ENCODE assay signal across 13 mouse cellular contexts in the genomic region with DNA sequence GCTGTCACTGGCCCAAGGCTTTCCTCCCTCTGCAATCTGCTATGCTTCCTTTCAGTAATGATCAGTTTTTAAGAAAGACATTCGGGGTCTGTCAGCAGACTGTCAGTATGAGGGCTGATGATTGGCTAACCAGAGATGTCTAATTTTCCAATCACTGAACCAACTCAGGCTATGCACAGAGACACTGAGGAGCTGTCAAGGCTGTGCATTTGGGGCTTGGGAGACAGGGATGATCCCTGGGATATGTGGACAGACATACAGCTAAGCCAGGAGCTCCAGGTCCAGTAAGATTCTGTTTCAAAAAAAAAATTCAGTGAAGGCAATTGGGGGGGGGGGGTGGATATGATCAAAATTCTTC.
A peak's percentile ranks its signal among the peaks of the same experiment; 100 is the strongest.
DNase-seq lines count a peak whose midpoint lies in the region; ATAC-seq and TF ChIP-seq lines count a peak whose summit lies in the region.
"Had no signal": no experiment of that assay in that cellular context is flagged by ENCODE, and none has a peak within 500 bp of the region (broad histone marks: within the 10 kb centered on the region; RNA-seq: fewer than 3 reads in every experiment).

No protein-coding gene starts in this region.

- ATAC-seq in heart, postnatal 0 days (ENCODE audit: insufficient read depth, low read depth), result no peak
- peak; percentile 77; the same call in 1 of the 2 replicates for ATAC-seq in lung, embryonic 15.5 days (ENCODE audit: borderline replicate concordance, extremely low read depth, low FRiP score, low TSS enrichment)
- 0 out of 2 replicates have a peak, but pooled peaks have one; percentile 4 for ATAC-seq in intestine, embryonic 15.5 days
- ATAC-seq: hindbrain, embryonic 16.5 days; Patski had no signal

- TF ChIP-seq POLR2A in lung, adult 2 months (IDR thresholded peaks at IDR 0.05; ENCODE audit: borderline replicate concordance, extremely low read depth, low read depth, low read length), result no peak
- no peak for TF ChIP-seq POLR2A in small intestine, adult 2 months (IDR thresholded peaks at IDR 0.05; ENCODE audit: low read depth, low read length)

- no peak overlapping the region for H3K4me2 ChIP-seq in heart, postnatal 0 days (ENCODE audit: low read depth, low read length)
- no peak overlapping the region for H3K4me2 ChIP-seq in lung, embryonic 15.5 days
- no peak overlapping the region for H3K4me2 ChIP-seq in intestine, embryonic 15.5 days (replicated peaks)
- H3K4me2 ChIP-seq: heart, embryonic 11.5 days; midbrain, embryonic 11.5 days had no signal

- H3K27ac ChIP-seq in heart, postnatal 0 days (ENCODE audit: low read depth), result peak overlapping the region; percentile 57
- peak overlapping the region; percentile 84 for H3K27ac ChIP-seq in lung, embryonic 15.5 days
- peak overlapping the region; percentile 89 for H3K27ac ChIP-seq in intestine, embryonic 15.5 days
- peak overlapping the region; percentile 82 for H3K27ac ChIP-seq in small intestine, adult 2 months (ENCODE audit: insufficient read depth, low read depth, low read length)

- H3K36me3 ChIP-seq in heart, postnatal 0 days (replicated peaks; ENCODE audit: control insufficient read depth, insufficient read depth, low read length), result no peaks in the 10 kb centered on the region
- H3K36me3 ChIP-seq in lung, embryonic 15.5 days, result no peaks in the 10 kb centered on the region
- no peaks in the 10 kb centered on the region for H3K36me3 ChIP-seq in intestine, embryonic 15.5 days
- H3K36me3 ChIP-seq in small intestine, adult 2 months (ENCODE audit: control insufficient read depth, insufficient read depth, low read length), result no peaks in the 10 kb centered on the region

- H3K4me1 ChIP-seq in heart, postnatal 0 days (ENCODE audit: control insufficient read depth, insufficient read depth), result no peaks in the 10 kb centered on the region; the same call in 1 of the 2 replicates
- peaks cover 15% of the 10 kb centered on the region for H3K4me1 ChIP-seq in lung, embryonic 15.5 days
- H3K4me1 ChIP-seq in lung, adult 2 months (ENCODE audit: control insufficient read depth, insufficient read depth, low read length), result peaks cover 7% of the 10 kb centered on the region
- H3K4me1 ChIP-seq in intestine, embryonic 15.5 days (replicated peaks), result 0 out of 2 replicates have a peak, but pooled peaks cover 4% of the 10 kb centered on the region
- no peaks in the 10 kb centered on the region for H3K4me1 ChIP-seq in small intestine, adult 2 months (ENCODE audit: control insufficient read depth, insufficient read depth, insufficient read length, low read length)

- no peak for TF ChIP-seq CTCF in heart, postnatal 0 days (IDR thresholded peaks at IDR 0.05; ENCODE audit: low read depth)
- TF ChIP-seq CTCF in lung, adult 2 months (IDR thresholded peaks at IDR 0.05; ENCODE audit: insufficient read depth, low read length), result no peak
- TF ChIP-seq CTCF in small intestine, adult 2 months (IDR thresholded peaks at IDR 0.05; ENCODE audit: extremely low read depth, insufficient read length, insufficient replicate concordance, low read depth, low read length), result no peak

- WGBS in heart, postnatal 0 days, result 57% methylated on average over 1 of the region's 1 CpGs
- WGBS in lung, embryonic 15.5 days, result 52% methylated on average over 1 of the region's 1 CpGs
- 45% methylated on average over 1 of the region's 1 CpGs for WGBS in lung, adult 2 months
- WGBS in intestine, embryonic 15.5 days, result 58% methylated on average over 1 of the region's 1 CpGs
- 64% methylated on average over 1 of the region's 1 CpGs for WGBS in small intestine, adult 2 months

- TF ChIP-seq EP300 in heart, postnatal 0 days (IDR thresholded peaks at IDR 0.05; ENCODE audit: low read depth), result no peak

- no peaks in the 10 kb centered on the region for H3K27me3 ChIP-seq in heart, postnatal 0 days (ENCODE audit: control insufficient read depth, insufficient read depth, low read length)
- H3K27me3 ChIP-seq in lung, embryonic 15.5 days, result no peaks in the 10 kb centered on the region
- no peaks in the 10 kb centered on the region for H3K27me3 ChIP-seq in intestine, embryonic 15.5 days (replicated peaks)
- no peaks in the 10 kb centered on the region for H3K27me3 ChIP-seq in small intestine, adult 2 months (ENCODE audit: control insufficient read depth, insufficient read depth, low read length)
- H3K27me3 ChIP-seq: Patski had no signal

- no peak overlapping the region for H3K9ac ChIP-seq in heart, postnatal 0 days (replicated peaks; ENCODE audit: low read depth, low read length)
- no peak overlapping the region for H3K9ac ChIP-seq in lung, embryonic 15.5 days
- H3K9ac ChIP-seq in intestine, embryonic 15.5 days, result no peak overlapping the region

- H3K4me3 ChIP-seq in heart, postnatal 0 days (ENCODE audit: low read depth, low read length), result no peak overlapping the region
- H3K4me3 ChIP-seq in lung, embryonic 15.5 days, result no peak overlapping the region
- no peak overlapping the region for H3K4me3 ChIP-seq in lung, adult 2 months (replicated peaks; ENCODE audit: extremely low read depth, low read depth, low read length)
- no peak overlapping the region for H3K4me3 ChIP-seq in intestine, embryonic 15.5 days (replicated peaks)
- H3K4me3 ChIP-seq in small intestine, adult 2 months (ENCODE audit: low read depth, low read length), result no peak overlapping the region

- DNase-seq in heart, postnatal 0 days (ENCODE audit: low spot score), result no peak
- DNase-seq in heart, adult 8-10 months (ENCODE audit: low spot score), result no peak
- DNase-seq in lung, adult 2 months, result no peak
- DNase-seq in ovary, postnatal 10 days (ENCODE audit: low spot score), result no peak
- DNase-seq in urinary bladder, postnatal 14 days (ENCODE audit: low spot score), result no peak
- DNase-seq: cerebellum, adult 11 months had no signal

- H3K9me3 ChIP-seq in heart, postnatal 0 days (replicated peaks; ENCODE audit: control insufficient read depth, low read length), result no peaks in the 10 kb centered on the region
- no peaks in the 10 kb centered on the region for H3K9me3 ChIP-seq in lung, embryonic 15.5 days
- H3K9me3 ChIP-seq in intestine, embryonic 15.5 days, result no peaks in the 10 kb centered on the region
